Mouse (Mus musculus): ENCODE measurements around the gene Etnk1.

The Etnk1 gene

GRCm38 (mm10) chr6:143221245-143221644, 54.2 kb downstream of the Etnk1 start:
- DNase-seq: no peak

- no peak for DNase-seq
Observed at GRCm38 (mm10) chr6:143224057-143224456, 57.0 kb downstream of the Etnk1 start.

- no peak for DNase-seq
Observed at GRCm38 (mm10) chr6:143224885-143225284, 57.9 kb downstream of the Etnk1 start.

- no peak for DNase-seq
Observed at GRCm38 (mm10) chr6:143228696-143229095, 61.7 kb downstream of the Etnk1 start.

- peak; percentile 38 to 46 for DNase-seq
Observed at GRCm38 (mm10) chr6:143229906-143230305, 62.9 kb downstream of the Etnk1 start.

- DNase-seq: no peak
Observed at GRCm38 (mm10) chr6:143230888-143231287, 63.9 kb downstream of the Etnk1 start.

- peak; percentile 46 to 51 for DNase-seq
Observed at GRCm38 (mm10) chr6:143232718-143233117, 65.7 kb downstream of the Etnk1 start.

GRCm38 (mm10) chr6:143234868-143235267, 67.8 kb downstream of the Etnk1 start:
- no peak for DNase-seq

- DNase-seq: no peak
Observed at GRCm38 (mm10) chr6:143239362-143240074, 72.5 kb downstream of the Etnk1 start.

GRCm38 (mm10) chr6:143243191-143243590, 76.2 kb downstream of the Etnk1 start:
- DNase-seq: no peak

- no peak for DNase-seq
Observed at GRCm38 (mm10) chr6:143257921-143258320, 90.9 kb downstream of the Etnk1 start.

- DNase-seq: no peak
Observed at GRCm38 (mm10) chr6:143259169-143259629, 92.2 kb downstream of the Etnk1 start.

- no peak for DNase-seq
Observed at GRCm38 (mm10) chr6:143259870-143260559, 93.0 kb downstream of the Etnk1 start.

- DNase-seq: no peak
Observed at GRCm38 (mm10) chr6:143260560-143261288, 93.7 kb downstream of the Etnk1 start.

- no peak for DNase-seq
Observed at GRCm38 (mm10) chr6:143261289-143261665, 94.3 kb downstream of the Etnk1 start.

GRCm38 (mm10) chr6:143265482-143265881, 98.5 kb downstream of the Etnk1 start:
- DNase-seq: no peak

- DNase-seq: no peak
Observed at GRCm38 (mm10) chr6:143279222-143279621, 112.2 kb downstream of the Etnk1 start.
